Mouse (Mus musculus) splenic B cell, adult 2 months (primary cell): Measurements from ENCODE around the gene Spz1.
"Not testable (repeated sequence)": the region's sequence is repeated elsewhere in the genome, so short reads cannot be mapped to it uniquely, and the experiment has no call there.

ENCODE experiments used
- DNase-seq: peaks from one replicate; pipeline ENCODE4 v3.0.0-alpha.2; 2011; ENCODE audit warnings: low read depth, low spot score
- H3K27me3 ChIP-seq: 2 replicates; pipeline ENCODE4 v1.6.1; 2012; ENCODE audit warnings: mild to moderate bottlenecking, low read length, moderate library complexity, mixed read lengths; ENCODE audit not compliant: control insufficient read depth, poor library complexity, insufficient read depth, severe bottlenecking
- H3K36me3 ChIP-seq: 2 replicates; pipeline ENCODE4 v1.6.1; 2012; ENCODE audit warnings: mild to moderate bottlenecking, low read length, moderate library complexity, mixed read lengths; ENCODE audit not compliant: control insufficient read depth, poor library complexity, insufficient read depth, severe bottlenecking

Spz1 gene

DNA sequence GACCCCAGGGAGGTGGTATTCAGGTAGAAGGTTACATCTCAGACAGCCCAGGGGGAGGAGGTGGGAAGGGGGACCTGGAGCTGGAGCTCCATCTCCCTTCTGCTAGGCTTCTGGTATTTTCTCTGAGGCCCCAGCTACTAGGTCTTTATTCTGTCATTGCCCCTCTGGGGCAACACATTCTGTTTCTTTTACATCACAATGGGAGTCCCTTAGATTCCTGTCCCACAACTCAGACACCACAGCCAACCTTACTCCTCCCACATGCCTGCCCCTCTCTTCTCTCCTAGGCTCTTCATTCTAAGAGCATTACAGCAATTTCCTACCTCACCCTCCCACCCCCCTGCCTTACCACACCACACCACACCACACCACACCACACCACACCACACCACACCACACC, at the start of gene Spz1:
Spz1 (minus strand) TSS at position 101 of the 400 bp plus-strand sequence.
- no peaks in the 10 kb centered on the region for H3K36me3 ChIP-seq
- no peak for DNase-seq
- H3K27me3 ChIP-seq, result no peaks in the 10 kb centered on the region

DNA sequence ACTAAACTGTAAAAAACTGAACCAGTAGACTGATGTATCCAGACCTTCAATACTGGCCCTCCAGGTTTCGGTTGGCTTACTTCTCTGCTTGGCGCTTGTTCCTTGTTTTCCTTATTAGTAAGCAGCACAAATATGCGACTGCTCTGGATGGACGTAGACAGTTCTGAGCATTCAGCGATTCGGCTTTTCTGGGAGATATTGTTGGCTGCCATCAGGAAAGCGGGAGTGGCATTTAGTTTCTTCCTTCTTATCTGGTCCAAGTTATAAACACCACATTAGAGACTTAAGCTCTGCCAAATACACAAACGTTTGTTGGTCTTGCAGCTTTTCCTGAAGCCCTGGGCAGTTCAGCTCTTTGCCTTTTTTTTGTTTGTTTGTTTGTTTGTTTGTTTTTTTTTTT, 40.5 kb upstream of the Spz1 start:
- H3K27me3 ChIP-seq, result no peaks in the 10 kb centered on the region
- no peak for DNase-seq
- no peaks in the 10 kb centered on the region for H3K36me3 ChIP-seq

DNA sequence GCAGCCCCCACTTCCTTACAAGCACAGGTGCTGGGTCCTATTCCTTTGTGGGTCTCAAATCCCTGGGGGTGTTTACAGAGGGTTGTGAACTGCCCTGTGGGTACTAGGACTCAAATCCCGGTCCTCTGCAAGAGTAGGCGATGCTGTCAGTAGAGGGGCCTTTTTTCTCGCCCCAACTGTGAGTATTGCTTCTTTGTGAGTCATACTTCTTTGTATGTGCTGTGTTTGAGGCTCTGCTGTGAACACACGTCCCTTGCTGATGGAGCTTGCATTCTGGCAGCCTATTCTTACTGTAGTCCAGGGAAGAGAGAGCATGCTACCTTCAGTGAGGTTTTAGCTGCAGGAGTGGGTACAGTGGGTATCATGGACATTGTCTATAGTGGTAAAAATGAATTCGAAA, 39.2 kb upstream of the Spz1 start:
- no peaks in the 10 kb centered on the region for H3K27me3 ChIP-seq
- no peak for DNase-seq
- no peaks in the 10 kb centered on the region for H3K36me3 ChIP-seq

DNA sequence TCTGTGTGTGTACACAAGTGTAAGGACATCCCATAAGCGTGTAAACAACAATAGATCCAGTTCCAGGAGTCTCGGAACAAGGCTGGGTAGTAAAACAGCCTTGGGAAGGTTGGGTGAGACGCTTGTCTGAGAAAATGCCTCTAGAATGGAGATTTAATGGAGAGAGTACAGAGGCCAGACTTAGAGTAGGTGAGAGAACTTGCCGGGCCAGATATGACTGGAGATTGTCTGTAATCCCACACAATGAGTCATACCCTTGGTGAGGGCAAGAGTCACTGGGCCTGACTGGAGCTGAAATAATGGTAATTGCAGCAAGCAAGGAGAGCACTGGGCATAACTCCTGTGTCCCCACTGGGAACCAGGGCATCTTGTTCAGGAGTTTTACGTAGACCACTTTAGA, 37.1 kb upstream of the Spz1 start:
- no peaks in the 10 kb centered on the region for H3K27me3 ChIP-seq
- DNase-seq, result no peak
- H3K36me3 ChIP-seq, result no peaks in the 10 kb centered on the region

DNA sequence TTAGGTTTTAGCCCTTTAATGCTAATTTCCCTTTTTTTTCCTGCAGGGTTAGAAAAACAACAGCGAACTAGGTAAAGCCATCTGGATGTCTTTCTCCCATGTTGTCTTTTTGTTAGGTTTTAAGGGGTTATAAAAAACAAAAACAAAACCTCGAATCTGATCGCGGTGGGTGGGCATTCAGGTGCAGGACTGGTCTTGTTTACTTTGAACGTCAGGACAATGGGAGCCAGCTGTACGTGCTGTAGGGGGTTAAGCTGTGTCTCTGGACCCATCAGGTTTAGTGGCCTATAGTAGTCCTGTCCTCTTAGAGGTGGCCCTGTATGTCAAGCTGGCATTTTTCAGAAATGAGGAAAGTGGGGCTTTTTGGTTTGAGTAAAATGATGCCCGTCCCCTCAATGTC, 35.9 kb upstream of the Spz1 start:
- H3K27me3 ChIP-seq, result no peaks in the 10 kb centered on the region
- DNase-seq, result no peak
- H3K36me3 ChIP-seq, result no peaks in the 10 kb centered on the region

DNA sequence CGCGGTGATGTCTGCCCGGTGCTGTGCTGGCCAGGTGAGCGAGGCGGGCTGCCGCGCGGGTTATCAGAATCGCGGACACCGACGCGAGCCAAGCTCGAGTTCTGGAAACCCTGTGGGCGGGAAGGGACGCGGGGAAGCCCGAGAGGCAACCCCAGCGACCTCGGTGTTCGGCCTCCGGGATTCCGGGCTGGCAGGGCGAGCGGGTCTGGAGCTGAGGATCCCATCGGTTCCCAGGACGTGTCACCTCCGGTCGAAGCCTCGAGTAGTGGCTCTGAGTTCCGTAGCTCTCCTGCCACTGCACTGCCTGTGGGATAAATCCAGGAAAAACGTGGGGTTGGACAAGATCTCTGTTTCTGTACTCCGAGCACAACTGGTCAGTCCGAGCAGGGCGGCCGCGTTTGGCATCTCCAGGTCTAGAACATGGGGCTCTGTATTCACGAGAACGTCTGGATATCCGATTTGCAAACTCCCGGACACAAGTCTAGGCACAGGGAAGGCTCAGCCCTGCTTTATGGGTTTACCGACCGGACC, 35.3 kb upstream of the Spz1 start:
- no peaks in the 10 kb centered on the region for H3K27me3 ChIP-seq
- no peaks in the 10 kb centered on the region for H3K36me3 ChIP-seq
- no peak for DNase-seq

DNA sequence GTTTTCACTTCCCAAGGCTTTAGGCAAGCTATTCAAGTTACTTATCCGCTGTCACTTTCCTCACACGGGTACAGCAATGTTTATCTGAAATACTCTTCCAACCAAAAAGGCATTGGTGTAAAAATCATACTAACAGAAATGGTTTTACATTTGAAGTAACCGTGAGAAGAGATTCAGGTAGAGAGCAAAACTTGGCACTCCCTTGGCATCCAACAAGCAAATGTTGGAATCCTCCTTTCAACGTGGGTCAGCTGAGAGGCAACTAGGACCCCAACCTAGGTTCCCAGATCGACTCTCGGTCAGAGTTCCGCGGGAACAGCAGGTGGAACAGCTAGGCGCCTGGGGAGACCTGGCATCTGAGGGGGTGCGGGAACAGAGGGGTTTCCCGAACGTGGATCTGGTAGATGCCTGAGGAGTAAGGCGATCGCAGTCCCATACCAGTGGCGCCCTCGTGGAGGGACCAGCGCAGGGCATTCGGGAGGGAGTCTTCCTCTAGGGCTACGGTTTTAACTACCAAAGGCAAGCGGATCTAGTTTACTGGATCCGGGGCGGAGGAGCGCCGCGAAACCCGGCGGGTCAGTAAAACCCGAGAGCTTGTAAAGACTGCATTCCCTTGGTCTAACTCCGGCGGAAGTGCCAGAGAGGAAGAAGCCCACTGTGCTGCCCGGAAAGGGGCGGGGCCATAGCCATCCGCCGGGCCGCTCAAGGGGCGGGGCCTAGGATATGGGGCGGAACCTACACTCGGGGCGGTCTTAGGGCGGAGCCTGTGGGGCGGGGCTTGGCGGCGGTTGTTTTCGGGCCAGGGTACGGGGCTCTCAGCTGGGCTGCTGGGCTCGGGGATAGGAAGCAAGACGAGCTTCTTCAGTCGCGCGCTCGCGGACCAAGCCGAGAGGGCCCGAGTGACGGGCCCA, 34.6 kb upstream of the Spz1 start, which contains the start of gene Serinc5:
Serinc5 (plus strand) TSS at position 781 of the 911 bp plus-strand sequence.
- peak; percentile 95 for DNase-seq
- no peaks in the 10 kb centered on the region for H3K27me3 ChIP-seq

DNA sequence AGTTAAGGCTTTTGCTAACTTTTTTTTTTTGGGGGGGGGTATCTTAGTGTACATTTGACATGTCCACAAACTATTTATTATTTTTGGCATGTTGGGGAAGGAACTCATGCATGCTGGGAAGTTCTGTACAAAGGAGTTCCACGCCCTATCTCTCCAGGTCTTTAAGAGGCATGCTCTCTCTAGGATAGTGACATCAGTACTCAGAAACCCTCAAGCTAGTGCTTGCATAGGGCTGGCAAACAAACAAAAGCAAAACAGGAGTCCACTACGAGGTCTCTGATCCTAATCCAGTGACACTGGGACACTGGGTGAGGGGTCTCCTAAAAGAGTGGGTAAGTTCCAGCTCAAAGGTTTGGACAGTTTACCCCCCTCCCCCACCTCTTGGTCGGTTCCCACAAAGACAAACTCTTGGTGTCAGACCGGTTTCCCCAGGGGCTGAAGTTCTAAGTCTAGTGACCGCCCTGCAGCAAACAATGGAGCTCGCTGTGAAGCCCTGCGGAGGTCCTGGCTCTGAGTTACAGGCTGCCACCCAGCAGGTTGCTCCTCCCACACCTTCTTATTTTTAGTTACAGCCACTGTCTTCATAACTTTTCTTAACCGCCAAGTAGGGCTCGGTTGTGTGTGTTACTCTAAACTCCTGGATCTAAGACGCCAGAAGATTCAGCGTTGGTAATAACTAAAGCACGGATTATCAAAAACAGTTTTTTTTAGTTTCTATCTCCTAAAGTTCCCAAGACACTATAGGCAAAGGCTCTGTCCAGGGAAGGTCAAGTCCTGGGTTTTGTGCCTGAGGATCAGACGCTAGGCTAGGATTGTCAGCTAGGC, 33.7 kb upstream of the Spz1 start:
- peak; percentile 39 for DNase-seq
- H3K36me3 ChIP-seq, result no peaks in the 10 kb centered on the region
- H3K27me3 ChIP-seq, result no peaks in the 10 kb centered on the region

More for the DNA sequence above, 34.6 kb upstream of the Spz1 start, which contains the start of gene Serinc5:
- no peaks in the 10 kb centered on the region for H3K36me3 ChIP-seq

DNA sequence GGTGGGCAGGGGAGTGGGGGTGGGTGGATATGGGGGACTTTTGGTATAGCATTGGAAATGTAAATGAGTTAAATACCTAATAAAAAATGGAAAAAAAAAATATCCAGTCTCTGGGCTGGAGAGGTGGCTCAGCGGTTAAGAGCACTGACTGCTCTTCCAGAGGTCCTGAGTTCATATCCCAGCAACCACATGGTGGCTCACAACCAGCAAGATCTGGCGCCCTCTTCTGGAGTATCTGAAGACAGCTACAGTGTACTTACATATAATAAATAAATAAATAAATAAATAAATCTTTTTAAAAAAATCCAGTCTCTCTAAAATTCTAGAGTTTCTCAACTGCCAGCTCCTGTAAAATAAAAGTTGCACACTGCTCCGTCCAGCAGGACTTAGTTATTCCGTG, 29.3 kb upstream of the Spz1 start:
- H3K27me3 ChIP-seq, H3K36me3 ChIP-seq: not testable (repeated sequence)
- peak; percentile 58 for DNase-seq

DNA sequence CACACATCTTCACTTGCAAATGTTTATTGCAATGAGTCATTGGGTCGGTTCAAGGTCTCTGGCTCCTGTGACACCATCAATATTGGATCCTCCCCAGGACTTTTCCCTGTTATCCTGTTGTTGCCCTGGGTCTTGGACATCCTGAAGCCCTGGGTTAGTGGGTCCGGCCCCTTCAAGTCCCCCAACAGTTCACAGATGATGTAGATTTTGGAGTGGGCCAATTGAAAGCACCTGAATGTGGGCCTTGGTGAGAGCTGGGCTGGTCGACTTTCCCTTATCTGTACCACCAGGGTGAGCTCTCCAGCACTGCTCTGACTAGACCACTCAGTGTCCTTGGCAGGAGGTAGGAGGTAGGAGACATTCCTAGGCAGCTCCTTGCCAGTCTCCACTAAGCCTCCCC, 19.5 kb upstream of the Spz1 start:
- H3K27me3 ChIP-seq, result no peaks in the 10 kb centered on the region
- no peaks in the 10 kb centered on the region for H3K36me3 ChIP-seq
- DNase-seq, result no peak

DNA sequence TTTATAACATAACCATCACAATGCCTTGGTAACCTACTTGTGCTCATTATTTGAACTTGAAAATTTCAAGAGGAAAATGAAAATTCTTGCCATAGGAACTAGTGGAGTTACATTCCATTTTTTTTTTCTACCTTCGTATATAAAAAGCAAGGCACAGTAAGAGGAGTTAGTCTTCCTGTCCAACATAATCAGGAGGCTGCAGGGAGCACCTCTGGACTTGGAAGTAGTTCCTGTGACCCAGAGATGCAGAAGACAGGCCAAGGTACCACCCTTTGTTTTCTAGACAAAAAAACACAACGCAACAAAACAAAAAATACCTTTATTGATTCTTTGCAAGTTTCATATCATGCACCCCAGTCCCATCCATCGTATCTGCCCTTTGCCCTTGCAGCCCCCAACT, 18.9 kb upstream of the Spz1 start:
- DNase-seq, result no peak
- no peaks in the 10 kb centered on the region for H3K27me3 ChIP-seq
- H3K36me3 ChIP-seq, result no peaks in the 10 kb centered on the region

DNA sequence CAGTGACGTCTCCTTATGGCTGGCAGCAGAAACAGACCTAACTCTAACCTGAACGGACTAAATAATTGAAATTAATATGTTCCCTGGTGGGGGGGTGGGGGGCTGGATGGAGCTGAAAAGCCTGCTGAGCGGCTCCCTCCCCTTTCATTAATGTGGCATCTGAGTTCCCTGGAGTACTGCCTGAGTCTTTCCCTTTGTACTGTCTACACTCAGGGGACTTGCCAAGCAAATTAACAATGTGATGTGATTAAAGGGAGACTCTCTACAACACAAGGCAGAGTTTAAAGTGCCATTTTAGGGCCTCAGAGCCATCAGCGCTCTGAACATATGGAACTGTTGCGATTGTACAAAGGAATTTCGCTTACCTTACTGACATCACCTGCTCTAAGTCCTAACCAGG, 18.5 kb upstream of the Spz1 start:
- DNase-seq, result no peak
- Histone ChIP-seq H3K36me3 (no peaks in the 10 kb centered on the region), H3K27me3 (no peaks in the 10 kb centered on the region)

DNA sequence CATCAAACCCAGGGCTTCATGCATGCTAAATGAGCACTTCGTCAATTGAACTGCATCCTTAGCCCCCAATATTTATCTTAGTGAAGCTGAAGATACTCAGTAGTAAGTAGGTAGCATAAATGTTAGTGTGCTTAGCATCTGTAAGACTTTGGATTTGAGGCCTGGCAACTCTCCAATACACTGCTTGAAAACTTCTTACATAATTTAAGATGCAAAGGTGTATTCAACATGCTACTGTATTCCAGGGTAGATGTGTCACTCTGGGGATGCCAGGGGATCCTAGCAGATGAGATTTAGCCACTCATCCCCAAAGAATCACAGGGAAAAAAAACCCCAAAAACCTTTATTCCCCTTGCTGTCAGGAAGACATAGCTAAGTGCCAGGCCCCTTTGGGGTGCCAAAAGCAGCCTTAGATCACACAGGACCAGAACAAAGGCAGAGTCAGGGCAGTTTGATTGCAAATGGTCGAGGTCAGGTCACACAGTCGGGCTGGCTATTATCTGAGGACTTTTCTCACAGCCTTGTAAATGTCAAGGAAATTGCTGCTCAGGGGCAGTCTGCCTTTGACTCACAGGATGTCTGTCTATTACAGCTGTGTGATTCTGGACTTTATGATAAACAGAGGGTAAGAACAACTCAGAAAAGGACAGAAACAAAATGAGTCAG, 17.9 kb upstream of the Spz1 start:
- Histone ChIP-seq H3K27me3 (no peaks in the 10 kb centered on the region), H3K36me3 (no peaks in the 10 kb centered on the region)
- no peak for DNase-seq

DNA sequence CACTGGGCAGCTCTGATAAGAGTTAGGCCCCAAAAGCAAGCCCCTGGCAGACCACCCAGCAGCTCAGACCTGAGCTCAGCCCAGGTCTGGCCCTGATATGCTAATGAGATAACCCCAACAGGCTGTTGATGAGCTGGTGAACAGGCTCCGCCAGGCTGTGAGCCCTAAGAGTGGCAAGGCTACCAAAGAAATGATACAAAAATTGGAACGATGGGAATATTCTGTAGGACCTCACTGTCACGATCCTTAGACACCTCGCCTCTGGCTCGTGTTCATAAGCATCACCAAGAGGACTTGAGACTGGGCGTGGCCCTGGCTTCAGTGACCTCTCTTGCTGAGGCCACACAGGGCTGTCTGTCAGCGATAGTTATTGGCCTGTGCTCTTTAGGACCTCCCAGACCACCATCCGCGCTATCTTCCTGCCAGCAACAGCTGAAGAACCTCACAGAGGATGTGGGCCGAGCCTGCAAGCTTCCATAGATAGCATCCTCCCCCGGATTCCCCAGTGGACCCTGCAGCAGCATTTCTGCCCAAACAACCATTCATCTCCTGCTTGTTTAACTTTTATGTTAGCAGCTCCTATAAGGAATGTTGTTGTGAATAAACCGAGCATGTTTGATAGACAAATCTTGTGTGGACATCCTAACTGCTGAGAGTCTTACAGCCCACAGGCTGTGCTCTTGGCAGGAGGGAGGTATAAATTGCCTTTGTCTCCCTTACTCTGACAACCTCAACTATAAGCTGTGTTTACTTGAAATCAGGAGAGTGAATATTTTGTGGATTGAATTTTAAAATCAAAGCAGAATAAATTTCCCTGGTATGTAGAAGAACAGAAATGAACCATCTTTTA, 17.0 kb upstream of the Spz1 start:
- DNase-seq, result no peak
- H3K27me3 ChIP-seq, result no peaks in the 10 kb centered on the region
- no peaks in the 10 kb centered on the region for H3K36me3 ChIP-seq
